Mouse (Mus musculus): ENCODE measurements around the gene Ier5.

The Ier5 gene

DNA sequence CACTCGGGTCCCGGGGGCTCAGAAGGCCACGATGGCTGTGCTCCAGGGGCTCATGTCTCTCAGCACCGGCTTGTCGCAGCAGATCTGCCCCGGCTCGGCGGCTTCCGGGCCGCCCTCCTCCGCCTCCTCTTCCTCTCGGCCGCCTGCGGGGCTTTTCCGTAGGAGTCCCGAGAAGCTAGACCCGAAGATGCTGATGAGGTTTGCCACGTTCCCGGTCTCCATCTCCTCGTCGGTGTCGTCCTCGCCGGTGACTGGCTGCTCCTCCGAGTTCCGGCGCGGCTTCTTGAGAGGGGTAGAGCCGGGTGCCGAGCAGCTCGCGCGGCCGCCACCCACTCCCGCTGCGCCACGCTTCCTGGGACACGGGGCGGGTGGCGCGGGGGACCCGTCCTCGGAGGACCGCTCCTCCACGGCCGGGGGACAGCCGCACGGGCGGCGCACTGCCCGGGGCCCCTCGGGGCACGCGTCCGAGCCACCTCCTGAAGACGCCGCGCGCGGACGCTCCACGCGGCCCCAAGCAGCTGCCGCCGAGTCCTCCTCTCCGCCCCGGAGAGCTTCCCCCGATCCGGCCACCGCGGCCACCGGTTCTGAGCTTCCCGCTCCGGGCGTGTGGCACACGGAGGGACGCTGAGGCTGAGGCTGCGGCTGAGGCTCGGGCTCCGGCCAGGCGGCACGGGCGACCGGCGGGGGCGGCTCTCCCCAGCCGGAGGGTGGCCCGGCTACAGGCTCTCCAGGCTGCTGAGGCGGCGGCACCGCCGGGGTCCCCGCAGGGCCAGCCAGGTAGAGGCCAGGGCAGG, 753 bp downstream of the Ier5 start:
- peak; percentile 69 for DNase-seq

DNA sequence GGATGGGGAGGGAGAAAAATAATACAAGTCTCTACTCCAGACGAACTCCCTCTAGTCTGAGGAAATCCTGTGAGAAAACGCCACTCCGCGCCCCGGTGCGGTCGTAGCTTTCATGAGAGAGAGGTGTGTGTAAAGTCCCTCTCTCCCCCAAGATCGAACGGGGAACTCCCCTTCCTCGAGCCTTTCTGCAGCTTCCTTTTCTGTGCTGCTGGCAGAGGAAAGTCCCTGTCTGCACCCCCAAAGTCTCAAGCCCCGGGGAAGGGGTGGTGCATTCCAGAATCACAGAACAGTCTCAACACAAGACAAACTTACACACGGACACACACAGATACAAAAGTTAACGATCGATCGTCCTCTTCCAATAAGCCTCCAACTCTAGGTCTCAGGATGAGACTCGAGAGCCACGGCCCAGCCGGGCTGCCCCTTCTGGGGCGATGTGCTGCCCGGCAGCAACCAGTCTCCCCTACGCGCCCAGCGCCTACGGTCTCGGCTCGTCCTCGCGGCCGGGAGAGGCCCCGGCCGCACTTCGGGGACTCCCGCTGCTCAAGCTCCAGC, 1.4 kb downstream of the Ier5 start:
- no peak for DNase-seq

DNA sequence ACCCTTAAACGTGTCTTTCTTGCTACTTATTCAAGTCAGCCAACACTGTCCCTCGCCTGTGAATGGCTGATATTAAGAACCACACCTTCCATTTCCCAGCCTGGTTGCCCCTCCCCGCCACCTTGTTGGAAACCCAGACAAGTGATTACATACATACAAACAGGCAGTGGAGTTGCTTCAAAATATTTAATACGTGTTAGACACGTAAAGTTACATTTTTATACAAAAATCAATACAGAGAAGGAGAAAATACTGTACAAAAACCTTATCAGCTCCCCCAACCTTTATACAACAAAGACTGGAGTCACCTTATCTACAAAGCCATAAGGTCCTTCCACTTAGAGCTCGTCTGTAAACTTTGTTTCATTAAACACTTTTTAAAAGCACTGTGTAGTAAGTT, 2.1 kb downstream of the Ier5 start:
- DNase-seq, result no peak

DNA sequence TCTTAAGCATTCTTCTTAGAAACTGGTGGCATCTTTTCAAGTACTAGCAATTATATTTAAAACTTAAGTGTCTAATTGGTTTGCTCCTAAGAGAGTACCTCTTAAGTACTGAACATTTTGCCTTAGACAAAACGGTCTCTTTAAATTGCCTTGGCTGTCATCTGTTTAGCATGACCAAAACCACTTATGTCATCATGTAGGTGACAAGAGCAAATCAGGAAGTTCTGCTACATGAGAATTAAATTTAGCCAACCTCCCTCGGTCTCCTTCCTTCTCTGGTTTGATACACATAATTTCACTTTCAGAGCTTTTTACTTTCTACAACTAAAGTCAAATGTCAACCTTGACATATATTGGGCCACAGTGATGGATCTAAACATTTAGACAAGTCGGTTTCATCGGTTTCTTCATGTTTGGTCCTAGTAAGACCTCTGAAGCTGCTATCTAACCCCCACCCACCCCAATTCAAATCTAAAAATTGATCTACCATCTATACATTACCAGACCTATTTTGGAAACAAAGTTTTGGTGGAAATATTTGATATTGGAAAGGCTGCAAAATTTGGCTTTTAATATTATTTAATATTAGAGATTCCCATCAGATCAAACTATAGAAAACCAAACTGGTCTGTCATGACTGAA, 2.7 kb downstream of the Ier5 start:
- no peak for DNase-seq

DNA sequence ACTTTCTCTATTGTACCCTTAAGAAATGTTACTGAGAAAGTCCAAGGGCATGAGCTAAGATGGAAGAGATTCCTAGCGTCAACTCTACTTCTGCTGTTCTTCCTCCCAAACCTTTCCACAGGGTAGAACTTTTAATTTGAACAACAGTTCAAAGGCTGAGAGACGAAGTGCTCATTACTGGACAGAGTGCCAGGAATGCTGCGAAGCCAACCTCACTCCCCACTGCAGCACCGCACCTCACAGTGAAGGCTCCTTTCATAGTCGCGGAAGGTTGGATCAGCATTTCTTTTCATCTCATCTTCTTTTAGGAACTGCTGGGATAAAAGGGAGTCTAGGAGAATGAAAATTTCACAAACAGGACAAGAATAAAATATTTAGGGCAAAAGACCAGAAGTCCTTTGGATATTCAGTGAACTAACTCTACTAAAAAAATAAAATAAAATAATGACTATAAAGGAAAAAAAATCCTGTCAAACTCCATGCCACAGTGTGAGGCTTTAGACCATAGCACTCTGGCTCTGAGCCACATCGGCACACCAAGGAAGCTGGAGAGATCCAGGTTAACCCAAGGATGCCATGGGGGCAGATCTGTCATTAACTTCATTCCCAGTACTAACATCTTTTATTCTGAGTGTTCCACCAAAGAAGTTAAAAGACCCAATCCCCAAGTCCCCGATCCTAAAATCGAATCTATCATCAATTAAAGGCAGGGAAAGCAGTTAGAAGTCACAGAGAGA, 5.3 kb downstream of the Ier5 start:
- no peak for DNase-seq

- no peak for DNase-seq
Measured at GRCm38 (mm10) chr1:155093145-155093791, 6.2 kb downstream of the Ier5 start.

DNA sequence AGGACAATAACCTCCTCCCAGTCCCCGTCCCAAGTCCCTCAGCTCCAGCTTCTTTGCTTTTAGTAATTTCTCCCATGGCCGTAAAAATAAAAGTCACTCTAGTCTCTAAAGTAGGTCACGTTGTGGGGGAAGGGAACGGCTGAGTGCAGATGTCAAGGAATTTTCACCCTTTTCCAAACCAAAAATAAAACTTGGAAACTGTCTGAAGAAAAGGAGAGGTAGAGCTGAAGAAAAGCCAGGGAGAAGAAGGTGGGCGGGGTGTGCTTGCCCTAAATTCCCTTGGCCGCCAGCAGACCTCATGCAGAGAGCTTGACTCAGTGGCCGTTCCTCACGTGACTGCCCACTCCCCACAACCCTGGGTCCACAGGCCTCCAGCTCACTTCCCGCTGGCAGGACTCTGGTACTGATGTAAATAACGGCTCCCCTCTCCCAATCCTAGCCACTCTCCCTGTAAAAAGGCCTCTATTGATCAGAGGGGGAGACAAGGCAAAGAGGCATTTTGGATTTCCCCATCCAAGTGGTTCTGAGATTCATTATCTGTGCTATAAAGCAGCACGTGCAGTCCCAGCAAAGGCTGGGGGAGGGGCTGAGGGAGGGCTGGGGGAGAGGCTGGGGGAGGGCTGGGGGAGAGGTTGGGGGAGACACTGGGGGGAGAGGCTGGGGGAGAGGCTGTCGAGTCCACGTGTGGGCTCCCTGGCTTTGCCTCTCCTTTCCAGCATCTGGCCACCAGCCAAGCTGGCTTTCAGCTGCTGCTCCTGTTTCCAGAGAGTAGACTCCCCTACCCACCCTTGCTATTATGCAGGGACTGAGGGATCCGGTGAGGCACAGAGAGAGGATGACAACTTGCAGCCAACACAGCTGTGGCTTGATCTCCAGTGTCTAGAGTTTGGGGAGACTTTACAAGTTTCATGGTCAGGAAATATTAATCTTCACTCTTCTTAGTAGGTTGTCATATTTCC, 7.3 kb downstream of the Ier5 start:
- peak; percentile 74 for DNase-seq

DNA sequence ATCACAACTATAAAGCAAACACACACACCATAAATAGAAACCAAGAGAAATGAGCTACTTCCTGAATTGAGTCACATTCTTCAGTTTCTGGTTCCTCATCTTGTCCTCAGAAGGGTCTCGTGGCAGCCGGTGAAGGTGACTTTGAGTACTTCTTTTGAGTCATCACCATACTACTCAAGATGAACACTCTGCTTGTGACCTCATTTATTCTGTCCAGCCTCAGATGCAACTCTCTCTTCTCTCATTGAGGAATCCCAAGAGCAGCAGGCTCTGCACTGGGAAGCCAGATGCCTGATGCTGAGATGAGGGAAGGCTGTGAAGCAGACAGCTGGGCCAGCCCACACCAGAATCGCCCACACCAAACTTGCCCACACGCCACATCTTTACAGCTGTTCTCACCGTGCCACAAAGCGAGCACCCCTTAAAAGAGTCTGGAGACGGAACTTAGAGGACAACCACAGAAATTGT, 8.0 kb downstream of the Ier5 start:
- peak; percentile 81 for DNase-seq

GRCm38 (mm10) chr1:155090736-155091135, 8.7 kb downstream of the Ier5 start:
- DNase-seq, result no peak

- no peak for DNase-seq
Measured at GRCm38 (mm10) chr1:155090327-155090726, 9.1 kb downstream of the Ier5 start.

DNA sequence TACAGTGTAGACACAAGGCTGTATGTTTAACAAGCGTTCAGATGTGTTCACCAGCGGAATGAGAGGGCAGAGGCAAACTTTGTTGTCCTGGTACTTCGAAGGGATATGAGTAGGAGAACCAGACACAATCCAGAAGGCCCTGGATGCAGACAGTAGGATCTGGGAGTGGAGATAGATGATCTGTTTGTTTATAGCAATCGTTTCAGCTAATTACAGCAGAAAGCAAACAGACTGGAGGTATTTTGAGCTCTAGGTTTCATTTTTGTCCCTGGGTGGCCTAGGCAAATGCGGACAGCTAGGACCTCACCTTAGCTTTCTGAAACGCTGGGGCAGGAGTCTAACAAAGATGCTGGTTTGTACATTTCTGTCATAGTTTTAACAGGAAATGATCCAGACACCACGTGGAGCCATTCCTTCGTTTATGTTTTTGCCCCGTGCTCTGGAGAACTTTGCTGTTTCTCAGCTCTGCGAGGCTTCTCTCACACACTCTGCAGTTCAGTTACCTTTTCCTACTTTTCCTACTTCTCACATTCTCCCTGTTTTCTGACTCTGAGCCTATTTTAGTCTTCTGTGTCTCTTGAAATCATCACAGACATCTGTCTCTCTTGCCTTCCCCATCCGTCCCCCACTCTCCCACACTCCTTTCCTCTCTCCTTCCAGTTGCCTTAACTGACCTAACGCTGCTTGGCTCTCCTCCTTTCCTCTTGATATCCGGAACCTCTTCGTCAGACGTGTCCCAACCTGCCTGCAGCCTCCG, 10.4 kb downstream of the Ier5 start:
- peak; percentile 57 for DNase-seq

- no peak for DNase-seq
Measured at GRCm38 (mm10) chr1:155088046-155088445, 11.4 kb downstream of the Ier5 start.

GRCm38 (mm10) chr1:155086893-155087292, 12.5 kb downstream of the Ier5 start:
- peak; percentile 82 for DNase-seq

DNA sequence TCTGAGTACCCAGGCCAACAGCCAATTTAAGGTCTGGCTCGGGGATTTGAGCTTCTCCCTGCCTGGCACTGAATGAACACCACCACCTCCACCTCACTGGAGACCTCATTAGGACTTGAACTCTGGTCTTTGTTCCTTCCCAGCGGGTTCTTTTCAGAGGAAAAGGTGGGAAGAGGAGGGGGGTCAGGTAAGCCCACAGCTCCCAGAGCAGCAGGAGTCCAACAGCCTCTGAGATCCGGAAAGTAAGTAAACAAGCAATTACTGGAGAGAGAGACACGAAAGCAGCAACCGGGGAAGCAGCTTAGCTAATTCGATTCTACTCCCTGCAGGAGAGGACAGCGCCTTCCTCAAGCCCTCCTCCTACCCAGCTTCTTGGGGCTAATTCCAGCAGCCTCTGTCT, 13.0 kb downstream of the Ier5 start:
- DNase-seq, result no peak

- DNase-seq, result no peak
Measured at GRCm38 (mm10) chr1:155084839-155085238, 14.6 kb downstream of the Ier5 start.

GRCm38 (mm10) chr1:155083271-155084265, 15.9 kb downstream of the Ier5 start:
- DNase-seq, result peak; percentile 94

- DNase-seq, result no peak
Measured at GRCm38 (mm10) chr1:155082965-155083268, 16.5 kb downstream of the Ier5 start.

GRCm38 (mm10) chr1:155082158-155082964, 17.1 kb downstream of the Ier5 start:
- no peak for DNase-seq

GRCm38 (mm10) chr1:155077675-155078074, 21.8 kb downstream of the Ier5 start:
- no peak for DNase-seq
